16 mouse cellular contexts compared by ENCODE assay signal in the genomic region with DNA sequence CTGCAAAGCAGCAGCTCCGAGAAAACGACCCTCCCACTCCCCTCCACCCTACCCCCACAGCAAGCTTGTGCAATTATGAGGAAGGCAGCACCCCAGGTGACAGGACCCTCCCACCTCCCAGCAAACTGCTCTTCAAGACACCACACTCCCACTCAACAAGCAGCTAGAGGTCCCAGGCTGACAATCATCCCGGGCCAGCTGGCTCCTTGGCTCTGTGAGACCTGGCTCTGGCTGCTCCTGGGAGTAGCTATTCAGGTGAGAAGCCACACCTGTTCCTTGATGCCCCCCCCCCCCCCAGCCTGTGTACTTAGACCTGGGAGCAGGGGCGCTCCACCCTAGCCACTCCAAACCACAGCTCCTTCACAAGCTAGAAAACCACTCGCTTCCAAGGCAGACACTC. TPM values are rescaled to one million over a fixed set of nuclear protein-coding genes. Genes with fewer than 3 reads are reported as not detected.
A peak's percentile ranks its signal among the peaks of the same experiment; 100 is the strongest.
DNase-seq lines count a peak whose midpoint lies in the region; ATAC-seq and TF ChIP-seq lines count a peak whose summit lies in the region.
"Had no signal": no experiment of that assay in that cellular context is flagged by ENCODE, and none has a peak within 500 bp of the region (broad histone marks: within the 10 kb centered on the region; RNA-seq: fewer than 3 reads in every experiment).

No protein-coding gene starts in this region.

- no peak overlapping the region for H3K4me3 ChIP-seq in heart, embryonic 16.5 days (ENCODE audit: low read length)
- no peak overlapping the region for H3K4me3 ChIP-seq in lung, postnatal 0 days (ENCODE audit: low read depth, low read length)
- no peak overlapping the region for H3K4me3 ChIP-seq in stomach, embryonic 15.5 days (replicated peaks)
- H3K4me3 ChIP-seq in left cerebral cortex, adult 2 months = no peak overlapping the region
- H3K4me3 ChIP-seq: forebrain, embryonic 10.5 days had no signal

- peak overlapping the region; percentile 51; the same call in 1 of the 2 replicates for H3K9ac ChIP-seq in heart, embryonic 16.5 days (ENCODE audit: low read length)
- no peak overlapping the region for H3K9ac ChIP-seq in lung, postnatal 0 days (replicated peaks; ENCODE audit: low read depth)
- H3K9ac ChIP-seq in stomach, embryonic 15.5 days = no peak overlapping the region

- 34% methylated on average over 5 of the region's 5 CpGs for WGBS in heart, embryonic 16.5 days
- 20% methylated on average over 5 of the region's 5 CpGs for WGBS in lung, postnatal 0 days
- 28% methylated on average over 5 of the region's 5 CpGs for WGBS in stomach, embryonic 15.5 days

- H3K27ac ChIP-seq in heart, embryonic 16.5 days (ENCODE audit: low read length) = peak overlapping the region; percentile 96
- peak overlapping the region; percentile 69 for H3K27ac ChIP-seq in lung, postnatal 0 days (ENCODE audit: low read length)
- peak overlapping the region; percentile 77 for H3K27ac ChIP-seq in stomach, embryonic 15.5 days
- H3K27ac ChIP-seq in left cerebral cortex, adult 2 months = no peak overlapping the region

- H3K36me3 ChIP-seq in heart, embryonic 16.5 days (ENCODE audit: control insufficient read depth, insufficient read depth) = no peaks in the 10 kb centered on the region; the same call in 1 of the 2 replicates
- H3K36me3 ChIP-seq in lung, postnatal 0 days (ENCODE audit: insufficient read depth, low read length) = no peaks in the 10 kb centered on the region
- no peaks in the 10 kb centered on the region for H3K36me3 ChIP-seq in stomach, embryonic 15.5 days
- H3K36me3 ChIP-seq: forebrain, embryonic 10.5 days had no signal

- H3K27me3 ChIP-seq in heart, embryonic 16.5 days (ENCODE audit: control insufficient read depth, insufficient read depth, low read length) = no peaks in the 10 kb centered on the region
- H3K27me3 ChIP-seq in lung, postnatal 0 days (replicated peaks; ENCODE audit: insufficient read depth, low read length) = no peaks in the 10 kb centered on the region
- H3K27me3 ChIP-seq in stomach, embryonic 15.5 days (replicated peaks) = no peaks in the 10 kb centered on the region

- DNase-seq in heart, postnatal 36 days = no peak
- peak; percentile 67 for DNase-seq in lung, postnatal 0 days (ENCODE audit: low spot score)
- no peak for DNase-seq in lung, postnatal 14 days
- no peak for DNase-seq in left cerebral cortex, adult 2 months (ENCODE audit: extremely low spot score in 1 of 2, low spot score in 2 of 2)
- no peak for DNase-seq in right cerebral cortex, postnatal 36 days (ENCODE audit: low spot score in 2 of 2)
- DNase-seq: adrenal gland, postnatal 10 days; cerebellum, adult 11-12 months; embryo, embryonic 11 days; gastrocnemius, postnatal 14 days had no signal

- no peak for TF ChIP-seq CTCF in lung, postnatal 0 days (IDR thresholded peaks at IDR 0.05)
- TF ChIP-seq CTCF in left cerebral cortex, adult 2 months (IDR thresholded peaks at IDR 0.05) = no peak

- intact Hi-C loops in heart, postnatal 36 days (cut with DNase I) = no loop called here
- intact Hi-C loops in left cerebral cortex, adult 2 months (cut with DNase I) = no loop called here

- no peak for TF ChIP-seq EP300 in lung, postnatal 0 days (IDR thresholded peaks at IDR 0.05)

- H3K9me3 ChIP-seq in heart, embryonic 16.5 days (replicated peaks; ENCODE audit: control insufficient read depth, low read length) = no peaks in the 10 kb centered on the region
- H3K9me3 ChIP-seq in lung, postnatal 0 days (ENCODE audit: low read length) = no peaks in the 10 kb centered on the region
- H3K9me3 ChIP-seq in stomach, embryonic 15.5 days = no peaks in the 10 kb centered on the region
- H3K9me3 ChIP-seq: forebrain, embryonic 10.5 days had no signal

- H3K4me2 ChIP-seq in heart, embryonic 16.5 days (ENCODE audit: low read depth, low read length) = no peak overlapping the region
- no peak overlapping the region for H3K4me2 ChIP-seq in lung, postnatal 0 days (replicated peaks; ENCODE audit: low read depth, low read length)
- no peak overlapping the region; the same call in 1 of the 2 replicates for H3K4me2 ChIP-seq in stomach, embryonic 15.5 days

- H3K4me1 ChIP-seq in heart, embryonic 16.5 days (ENCODE audit: control insufficient read depth, insufficient read depth, low read length) = peaks cover 71% of the 10 kb centered on the region
- H3K4me1 ChIP-seq in lung, postnatal 0 days (ENCODE audit: insufficient read depth, low read depth, low read length) = peaks cover 6% of the 10 kb centered on the region; the same call in 1 of the 2 replicates
- H3K4me1 ChIP-seq in stomach, embryonic 15.5 days = peaks cover 39% of the 10 kb centered on the region

- ATAC-seq in heart, embryonic 16.5 days (replicated peaks; ENCODE audit: extremely low read depth, insufficient read depth, low FRiP score) = no peak
- ATAC-seq in lung, postnatal 0 days = peak; percentile 84
- ATAC-seq in granulocyte monocyte progenitor cell, adult 5-6 weeks (replicated peaks; ENCODE audit: poor library complexity, severe bottlenecking) = peak; percentile 7; the same call in 1 of the 2 replicates
- ATAC-seq in stomach, embryonic 15.5 days (ENCODE audit: insufficient read depth, low FRiP score, low read depth) = peak; percentile 68; the same call in 1 of the 2 replicates

RNA-seq across cellular contexts. Expression of a gene that starts 31.7 kb away (rescaled TPM):
- polyA plus RNA-seq in heart, embryonic 16.5 days (2015; fragmentation: Nextera tagmentation; extraction: Ambion mirVana) = 0.91 and 1.1 TPM in 2 replicates
- 1 to 10 TPM in 1 of 2 experiments, under 1 TPM in 1; 0.28 to 1.8 TPM for total RNA-seq in heart, postnatal 36 days (2021)
- 0.57 and 1.5 TPM in 2 replicates for polyA plus RNA-seq in lung, postnatal 0 days (2015; fragmentation: Nextera tagmentation; extraction: Ambion mirVana)
- not detected in 2 replicates for total RNA-seq in granulocyte monocyte progenitor cell, adult 5-6 weeks (2014; fragmentation: Nextera tagmentation)
- not detected in 2 replicates for total RNA-seq in granulocyte monocyte progenitor cell, adult 5-6 weeks (2017)
- 1.1 and 1.2 TPM in 2 replicates for polyA plus RNA-seq in stomach, embryonic 15.5 days (2015; fragmentation: Nextera tagmentation; extraction: Ambion mirVana)
- total RNA-seq in left cerebral cortex, adult 2 months (2021) = 1 to 10 TPM; 1.3 to 1.7 TPM
- total RNA-seq: megakaryocyte progenitor cell, adult 5-6 weeks had no signal

RNA-seq across cellular contexts. Expression of a gene that starts 43.2 kb away (rescaled TPM):
- polyA plus RNA-seq in heart, embryonic 16.5 days (2015; fragmentation: Nextera tagmentation; extraction: Ambion mirVana) = not detected in 2 replicates
- total RNA-seq in heart, postnatal 36 days (2021) = not detected
- not detected in 2 replicates for polyA plus RNA-seq in lung, postnatal 0 days (2015; fragmentation: Nextera tagmentation; extraction: Ambion mirVana)
- total RNA-seq in granulocyte monocyte progenitor cell, adult 5-6 weeks (2014; fragmentation: Nextera tagmentation) = not detected in 2 replicates
- total RNA-seq in granulocyte monocyte progenitor cell, adult 5-6 weeks (2017) = not detected in 2 replicates
- polyA plus RNA-seq in stomach, embryonic 15.5 days (2015; fragmentation: Nextera tagmentation; extraction: Ambion mirVana) = not detected in 2 replicates
- total RNA-seq in left cerebral cortex, adult 2 months (2021) = not detected
- total RNA-seq: adrenal gland, postnatal 10 days; gastrocnemius, postnatal 14 days; layer of hippocampus, adult 8-10 months; megakaryocyte progenitor cell, adult 5-6 weeks had no signal
- polyA plus RNA-seq: forebrain, embryonic 10.5 days; limb, embryonic 11.5 days had no signal
